Mouse (Mus musculus): ENCODE data around the gene Mfap1b. TPM values are rescaled to one million over a fixed set of nuclear protein-coding genes. Genes with fewer than 3 reads are reported as not detected.

Gene Mfap1b
- polyA plus RNA-seq, 1 experiment from 2014 or later, result 51.1 TPM

- H3K27me3 ChIP-seq, result peaks cover 4% of the 10 kb centered on the region; the same call in 1 of the 2 replicates
- no peaks in the 10 kb centered on the region for H3K9me3 ChIP-seq
- H3K36me3 ChIP-seq, result no peaks in the 10 kb centered on the region
- peaks cover 25% of the 10 kb centered on the region for H3K4me1 ChIP-seq
- ATAC-seq (ENCODE audit: borderline replicate concordance, extremely low read depth, low FRiP score, low TSS enrichment), result no peak
- 75% methylated on average over 3 of the region's 3 CpGs for WGBS
- no peak overlapping the region for H3K9ac ChIP-seq
- no peak overlapping the region for H3K27ac ChIP-seq
- no peak overlapping the region for H3K4me3 ChIP-seq
- no peak overlapping the region for H3K4me2 ChIP-seq
Observed at GRCm38 (mm10) chr2:121445117-121445516, 28.8 kb downstream of the Mfap1b start.

DNA sequence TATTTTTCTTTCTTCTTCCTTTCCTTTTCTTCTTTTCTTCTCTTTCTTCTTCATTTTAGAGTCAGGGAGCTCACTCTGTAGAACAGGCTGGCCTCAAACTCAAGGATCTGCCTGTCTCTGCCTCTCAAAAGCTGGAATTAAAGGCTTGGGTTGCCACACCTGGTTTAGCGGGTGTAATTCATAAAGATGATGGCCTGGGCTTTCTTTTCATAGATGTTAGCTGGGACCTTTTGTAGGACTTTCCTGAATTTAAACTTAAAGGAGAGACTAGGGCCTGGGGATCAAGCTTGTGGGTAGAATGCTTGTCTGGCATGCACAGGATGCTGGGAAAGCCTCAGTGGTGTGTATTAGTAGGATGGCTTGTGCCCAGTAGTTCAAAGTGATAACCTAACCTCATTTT is 29.7 kb downstream of the Mfap1b start, which contains the start of gene Ell3:
Gene Ell3 (minus strand): TSS at position 101 of the 400 bp plus-strand sequence.
- H3K27me3 ChIP-seq, result peaks cover 4% of the 10 kb centered on the region; the same call in 1 of the 2 replicates
- H3K36me3 ChIP-seq, result peaks cover 7% of the 10 kb centered on the region
- no peaks in the 10 kb centered on the region for H3K9me3 ChIP-seq
- H3K4me3 ChIP-seq, result no peak within 1 kb of the TSS
- ATAC-seq (ENCODE audit: borderline replicate concordance, extremely low read depth, low FRiP score, low TSS enrichment), result no peak
- peaks cover 25% of the 10 kb centered on the region for H3K4me1 ChIP-seq
- 78% methylated on average over 1 of the region's 1 CpGs for WGBS
- H3K27ac ChIP-seq, result no peak within 1 kb of the TSS
- H3K9ac ChIP-seq, result no peak within 1 kb of the TSS; the same call in 1 of the 2 replicates
- peak within 1 kb of the TSS; percentile 91 for H3K4me2 ChIP-seq

DNA sequence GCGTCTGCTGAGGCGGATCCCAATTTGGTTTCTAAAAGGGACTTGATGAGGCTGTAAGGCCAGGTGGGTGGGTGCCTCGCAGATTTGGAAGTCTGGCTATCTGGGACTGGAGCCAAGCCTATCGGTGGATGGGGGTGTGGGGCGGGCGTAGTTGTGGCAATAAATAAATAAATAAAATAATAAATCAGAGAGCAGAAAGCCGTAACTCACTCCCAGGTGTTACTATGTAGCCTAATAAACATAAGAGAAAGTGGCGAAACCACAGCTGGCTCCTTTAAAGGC is 30.9 kb downstream of the Mfap1b start:
- Histone ChIP-seq H3K36me3 (peaks cover 19% of the 10 kb centered on the region), H3K9ac (peak overlapping the region; percentile 38), H3K4me2 (peak overlapping the region; percentile 91), H3K4me1 (peaks cover 24% of the 10 kb centered on the region), H3K27ac (no peak overlapping the region), H3K4me3 (peak overlapping the region; percentile 50), H3K27me3 (peaks cover 4% of the 10 kb centered on the region; the same call in 1 of the 2 replicates), H3K9me3 (no peaks in the 10 kb centered on the region)
- WGBS, result 12% methylated on average over 8 of the region's 8 CpGs
- ATAC-seq (ENCODE audit: borderline replicate concordance, extremely low read depth, low FRiP score, low TSS enrichment), result no peak

DNA sequence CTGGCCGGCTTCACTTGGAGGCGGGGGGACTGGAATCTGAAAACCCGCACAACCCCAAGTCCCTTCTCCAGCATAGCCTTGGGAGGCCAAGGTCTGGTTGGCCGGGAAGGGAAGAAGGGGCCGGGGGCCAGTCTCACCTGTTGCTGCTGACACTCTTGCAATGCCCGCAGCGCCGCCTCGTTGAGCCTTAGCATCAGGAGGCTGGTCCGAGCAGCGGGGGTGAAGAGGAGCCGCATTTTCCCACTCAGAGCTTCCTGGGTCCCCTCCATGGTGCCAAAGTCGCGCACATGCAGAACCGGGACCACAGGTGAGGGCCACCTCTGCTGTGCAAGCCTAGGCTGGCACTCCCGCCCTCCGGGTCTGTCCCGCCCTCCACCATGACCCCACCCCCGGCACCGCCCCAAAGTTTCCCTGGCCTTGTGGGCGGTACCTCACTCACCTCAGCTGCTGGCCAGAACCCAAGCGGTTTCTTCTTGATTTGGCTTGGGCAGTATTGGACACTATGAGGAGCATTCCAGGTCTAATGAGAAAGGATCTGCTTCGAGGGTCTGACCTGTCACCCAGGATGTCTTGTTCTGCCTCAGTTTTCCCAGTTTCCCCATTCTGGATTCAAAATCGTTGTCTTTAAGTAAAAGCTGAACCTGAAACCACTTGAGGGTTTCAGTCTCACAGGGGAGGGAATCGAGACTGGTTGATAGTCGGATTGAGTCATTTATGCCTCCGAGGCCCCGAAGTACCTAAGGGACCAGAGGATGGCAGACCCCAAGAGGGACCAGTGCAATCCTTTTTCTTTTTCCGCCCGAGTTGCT is 31.4 kb downstream of the Mfap1b start:
- 1% methylated on average over 30 of the region's 30 CpGs for WGBS
- peak overlapping the region; percentile 50 for H3K4me3 ChIP-seq
- H3K36me3 ChIP-seq, result peaks cover 24% of the 10 kb centered on the region
- H3K27ac ChIP-seq, result no peak overlapping the region
- peaks cover 18% of the 10 kb centered on the region for H3K4me1 ChIP-seq
- peak; percentile 88 for ATAC-seq (ENCODE audit: borderline replicate concordance, extremely low read depth, low FRiP score, low TSS enrichment)
- H3K4me2 ChIP-seq, result peak overlapping the region; percentile 91
- H3K9me3 ChIP-seq, result no peaks in the 10 kb centered on the region
- H3K9ac ChIP-seq, result peak overlapping the region; percentile 38
- H3K27me3 ChIP-seq, result peaks cover 4% of the 10 kb centered on the region; the same call in 1 of the 2 replicates

- no peaks in the 10 kb centered on the region for H3K9me3 ChIP-seq
- H3K27me3 ChIP-seq, result peaks cover 4% of the 10 kb centered on the region; the same call in 1 of the 2 replicates
- H3K4me2 ChIP-seq, result peak overlapping the region; percentile 91
- WGBS, result 9% methylated on average over 11 of the region's 11 CpGs
- H3K27ac ChIP-seq, result no peak overlapping the region
- peaks cover 18% of the 10 kb centered on the region for H3K4me1 ChIP-seq
- ATAC-seq (ENCODE audit: borderline replicate concordance, extremely low read depth, low FRiP score, low TSS enrichment), result no peak; the same call in 1 of the 2 replicates
- H3K4me3 ChIP-seq, result peak overlapping the region; percentile 50
- H3K9ac ChIP-seq, result peak overlapping the region; percentile 38
- peaks cover 31% of the 10 kb centered on the region for H3K36me3 ChIP-seq
Observed at GRCm38 (mm10) chr2:121441800-121442199, 32.1 kb downstream of the Mfap1b start.

GRCm38 (mm10) chr2:121440834-121441605 is 32.8 kb downstream of the Mfap1b start:
- 51% methylated on average over 5 of the region's 5 CpGs for WGBS
- H3K9me3 ChIP-seq, result no peaks in the 10 kb centered on the region
- ATAC-seq (ENCODE audit: borderline replicate concordance, extremely low read depth, low FRiP score, low TSS enrichment), result no peak
- peaks cover 18% of the 10 kb centered on the region for H3K4me1 ChIP-seq
- peaks cover 4% of the 10 kb centered on the region; the same call in 1 of the 2 replicates for H3K27me3 ChIP-seq
- H3K27ac ChIP-seq, result no peak overlapping the region
- H3K9ac ChIP-seq, result no peak overlapping the region
- H3K36me3 ChIP-seq, result peaks cover 36% of the 10 kb centered on the region
- no peak overlapping the region for H3K4me2 ChIP-seq
- no peak overlapping the region for H3K4me3 ChIP-seq

- H3K36me3 ChIP-seq, result peaks cover 49% of the 10 kb centered on the region
- peaks cover 18% of the 10 kb centered on the region for H3K4me1 ChIP-seq
- WGBS, result 78% methylated on average over 4 of the region's 4 CpGs
Observed at GRCm38 (mm10) chr2:121439746-121440145, 34.1 kb downstream of the Mfap1b start.

GRCm38 (mm10) chr2:121434854-121435253 is 39.0 kb downstream of the Mfap1b start:
- Histone ChIP-seq H3K27ac (no peak overlapping the region), H3K9me3 (no peaks in the 10 kb centered on the region), H3K9ac (no peak overlapping the region), H3K4me1 (no peaks in the 10 kb centered on the region), H3K4me2 (no peak overlapping the region), H3K36me3 (peaks cover 97% of the 10 kb centered on the region), H3K27me3 (no peaks in the 10 kb centered on the region), H3K4me3 (no peak overlapping the region)
- WGBS, result 94% methylated on average over 1 of the region's 1 CpGs
- ATAC-seq (ENCODE audit: borderline replicate concordance, extremely low read depth, low FRiP score, low TSS enrichment), result no peak

More at GRCm38 (mm10) chr2:121439746-121440145, 34.1 kb downstream of the Mfap1b start:
- Histone ChIP-seq H3K4me2 (no peak overlapping the region), H3K4me3 (no peak overlapping the region), H3K27me3 (peaks cover 4% of the 10 kb centered on the region; the same call in 1 of the 2 replicates), H3K9me3 (no peaks in the 10 kb centered on the region), H3K27ac (no peak overlapping the region), H3K9ac (no peak overlapping the region)
- no peak for ATAC-seq (ENCODE audit: borderline replicate concordance, extremely low read depth, low FRiP score, low TSS enrichment)

GRCm38 (mm10) chr2:121425890-121426289 is 48.0 kb downstream of the Mfap1b start:
- 88% methylated on average over 2 of the region's 2 CpGs for WGBS
- Histone ChIP-seq H3K4me2 (no peak overlapping the region), H3K4me3 (no peak overlapping the region), H3K4me1 (no peaks in the 10 kb centered on the region), H3K9ac (no peak overlapping the region), H3K9me3 (no peaks in the 10 kb centered on the region), H3K27me3 (no peaks in the 10 kb centered on the region), H3K27ac (no peak overlapping the region), H3K36me3 (peaks cover 87% of the 10 kb centered on the region)
- ATAC-seq (ENCODE audit: borderline replicate concordance, extremely low read depth, low FRiP score, low TSS enrichment), result no peak

GRCm38 (mm10) chr2:121423166-121423565 is 50.7 kb downstream of the Mfap1b start:
- Histone ChIP-seq H3K27me3 (no peaks in the 10 kb centered on the region), H3K27ac (no peak overlapping the region), H3K4me2 (no peak overlapping the region), H3K9me3 (no peaks in the 10 kb centered on the region), H3K9ac (no peak overlapping the region), H3K4me1 (0 out of 2 replicates have a peak, but pooled peaks cover 6% of the 10 kb centered on the region), H3K4me3 (no peak overlapping the region), H3K36me3 (peaks cover 71% of the 10 kb centered on the region)
- no peak for ATAC-seq (ENCODE audit: borderline replicate concordance, extremely low read depth, low FRiP score, low TSS enrichment)
- 93% methylated on average over 2 of the region's 2 CpGs for whole genome bisulfite sequencing

DNA sequence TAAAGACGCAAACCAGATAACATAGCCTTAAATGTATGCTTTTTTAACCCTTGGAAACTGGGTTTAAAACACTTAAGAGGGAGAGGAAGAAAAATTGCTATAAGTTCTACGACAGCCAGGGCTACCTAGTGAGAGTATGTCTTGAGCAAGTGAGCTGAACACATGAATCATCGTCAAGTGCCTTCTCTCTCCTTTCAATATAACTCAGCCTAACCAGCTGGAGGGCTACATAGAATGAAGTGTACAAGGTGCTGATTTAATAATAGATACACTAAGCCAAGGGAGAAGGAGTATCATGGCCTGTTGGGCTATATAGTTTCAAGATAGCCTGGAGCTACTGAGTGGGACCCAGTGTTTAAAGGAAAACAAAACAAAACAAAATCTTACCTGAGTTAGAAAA is 55.4 kb downstream of the Mfap1b start:
- H3K9ac ChIP-seq, result no peak overlapping the region
- no peaks in the 10 kb centered on the region for H3K27me3 ChIP-seq
- H3K36me3 ChIP-seq, result peaks cover 51% of the 10 kb centered on the region
- H3K27ac ChIP-seq, result no peak overlapping the region
- H3K9me3 ChIP-seq, result no peaks in the 10 kb centered on the region
- no peak overlapping the region for H3K4me2 ChIP-seq
- no peak overlapping the region for H3K4me3 ChIP-seq
- H3K4me1 ChIP-seq, result peaks cover 23% of the 10 kb centered on the region
- WGBS, result 82% methylated on average over 3 of the region's 3 CpGs
- no peak for ATAC-seq (ENCODE audit: borderline replicate concordance, extremely low read depth, low FRiP score, low TSS enrichment)

DNA sequence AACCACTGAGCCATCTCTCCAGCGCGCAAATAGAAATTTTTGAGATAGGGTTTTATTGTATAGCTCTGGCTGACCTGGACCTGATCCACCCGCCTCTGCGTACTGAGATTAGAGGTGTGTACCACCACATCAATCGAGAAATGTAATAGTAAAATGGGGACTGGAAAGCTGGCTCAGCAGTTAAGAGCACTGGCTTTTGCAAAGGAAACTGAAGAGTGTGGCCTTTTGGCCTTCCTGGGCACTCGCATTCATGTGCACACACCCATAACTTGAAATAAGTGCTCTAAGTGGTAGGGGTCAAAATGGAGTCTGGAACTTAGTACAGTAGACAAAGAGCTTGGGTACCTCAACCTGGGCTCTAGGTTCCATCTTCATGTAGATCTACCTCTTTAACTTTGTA is 57.5 kb downstream of the Mfap1b start:
- H3K4me1 ChIP-seq, result peaks cover 26% of the 10 kb centered on the region
- 79% methylated on average over 6 of the region's 6 CpGs for WGBS
- no peak for ATAC-seq (ENCODE audit: borderline replicate concordance, extremely low read depth, low FRiP score, low TSS enrichment)
- peak overlapping the region; percentile 56 for H3K4me2 ChIP-seq
- no peak overlapping the region; the same call in 1 of the 2 replicates for H3K4me3 ChIP-seq
- peaks cover 32% of the 10 kb centered on the region for H3K36me3 ChIP-seq
- no peak overlapping the region for H3K27ac ChIP-seq
- H3K9me3 ChIP-seq, result no peaks in the 10 kb centered on the region
- no peak overlapping the region for H3K9ac ChIP-seq
- H3K27me3 ChIP-seq, result no peaks in the 10 kb centered on the region
